Mouse (Mus musculus): ENCODE results near the gene Zfp362. TPM values are rescaled to one million over a fixed set of nuclear protein-coding genes. Genes with fewer than 3 reads are reported as not detected.

Zfp362 gene
- total RNA-seq, 1 experiment from 2014 or later, result 8.5 TPM

- peak; percentile 74 to 81 for ATAC-seq (replicated peaks in 1 of 2; ENCODE audit: insufficient read depth in 1 of 2, low FRiP score in 2 of 2, low TSS enrichment in 1 of 2, low read depth in 1 of 2, poor library complexity in 2 of 2, severe bottlenecking in 2 of 2)
Measured at GRCm38 (mm10) chr4:128776568-128777289, 29.1 kb downstream of the Zfp362 start.

DNA sequence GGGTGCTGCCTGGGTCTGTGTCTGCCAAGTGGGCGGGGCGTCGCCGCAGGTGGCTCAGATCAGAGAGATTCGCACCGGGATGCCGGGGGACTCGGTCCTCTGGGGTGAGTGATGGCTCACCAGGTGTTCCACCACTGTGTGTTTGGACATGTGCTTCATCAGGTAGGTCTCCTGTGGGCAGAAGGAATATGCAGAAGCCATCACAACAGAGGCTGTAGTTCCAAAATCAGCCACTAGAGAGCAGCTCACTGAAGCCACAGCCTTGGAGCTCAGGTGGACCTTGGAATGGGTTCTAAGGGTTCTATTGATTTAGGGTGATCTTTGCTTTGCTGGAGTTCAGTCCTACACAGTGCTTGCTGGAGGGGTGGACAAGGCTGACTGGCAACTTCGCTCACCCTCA lies 31.4 kb downstream of the Zfp362 start:
- ATAC-seq (replicated peaks in 1 of 2; ENCODE audit: insufficient read depth in 1 of 2, low FRiP score in 2 of 2, low TSS enrichment in 1 of 2, low read depth in 1 of 2, poor library complexity in 2 of 2, severe bottlenecking in 2 of 2), result no peak

- ATAC-seq (replicated peaks in 1 of 2; ENCODE audit: insufficient read depth in 1 of 2, low FRiP score in 2 of 2, low TSS enrichment in 1 of 2, low read depth in 1 of 2, poor library complexity in 2 of 2, severe bottlenecking in 2 of 2), result no peak
Measured at GRCm38 (mm10) chr4:128773820-128774219, 32.0 kb downstream of the Zfp362 start.

- ATAC-seq (replicated peaks in 1 of 2; ENCODE audit: insufficient read depth in 1 of 2, low FRiP score in 2 of 2, low TSS enrichment in 1 of 2, low read depth in 1 of 2, poor library complexity in 2 of 2, severe bottlenecking in 2 of 2), result no peak
Measured at GRCm38 (mm10) chr4:128770698-128771097, 35.1 kb downstream of the Zfp362 start.

DNA sequence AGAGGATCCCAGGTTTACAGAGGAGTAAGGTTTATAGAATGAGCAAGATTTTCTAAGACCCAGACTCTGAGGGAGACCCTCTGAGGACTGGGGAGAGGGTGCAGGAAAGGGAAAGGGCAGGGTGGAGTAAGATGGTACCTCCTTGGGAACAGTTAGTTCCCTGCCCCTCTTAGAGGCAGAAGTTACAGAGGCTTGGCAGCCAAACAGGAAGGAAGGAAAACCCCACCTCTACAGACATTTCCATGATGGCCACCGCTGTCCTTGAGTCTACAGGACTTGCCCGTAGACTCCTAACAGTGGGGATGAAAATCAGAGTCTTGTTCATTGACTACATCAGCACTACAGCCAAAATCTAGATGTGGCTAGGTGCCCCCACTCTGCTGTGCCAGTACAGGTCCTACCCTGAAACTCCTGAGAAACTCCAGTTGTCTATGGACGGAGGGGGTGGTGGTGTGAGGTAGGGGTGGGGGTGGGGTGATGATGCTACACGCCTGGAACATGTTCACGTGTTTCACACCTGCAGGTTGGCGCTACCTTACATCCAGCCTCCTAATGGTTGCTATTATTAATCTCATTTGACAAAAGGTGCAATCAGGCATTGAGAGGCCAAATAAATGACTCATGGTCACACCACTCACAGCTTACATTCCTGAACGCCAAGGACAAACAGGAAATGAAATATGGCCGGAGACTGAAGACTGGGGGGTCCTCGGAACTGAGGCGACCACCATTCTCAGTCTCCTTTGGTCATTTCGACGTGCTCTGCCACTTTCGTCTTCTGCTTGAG lies 36.1 kb downstream of the Zfp362 start:
- ATAC-seq (replicated peaks in 1 of 2; ENCODE audit: insufficient read depth in 1 of 2, low FRiP score in 2 of 2, low TSS enrichment in 1 of 2, low read depth in 1 of 2, poor library complexity in 2 of 2, severe bottlenecking in 2 of 2), result no peak

GRCm38 (mm10) chr4:128768120-128768519 lies 37.7 kb downstream of the Zfp362 start:
- 0 out of 4 replicates have a peak, but pooled peaks of 1 of the 2 experiments have one; percentile 29 for ATAC-seq (replicated peaks in 1 of 2; ENCODE audit: insufficient read depth in 1 of 2, low FRiP score in 2 of 2, low TSS enrichment in 1 of 2, low read depth in 1 of 2, poor library complexity in 2 of 2, severe bottlenecking in 2 of 2)

- ATAC-seq (replicated peaks in 1 of 2; ENCODE audit: insufficient read depth in 1 of 2, low FRiP score in 2 of 2, low TSS enrichment in 1 of 2, low read depth in 1 of 2, poor library complexity in 2 of 2, severe bottlenecking in 2 of 2), result no peak
Measured at GRCm38 (mm10) chr4:128766929-128767328, 38.9 kb downstream of the Zfp362 start.

- no peak for ATAC-seq (replicated peaks in 1 of 2; ENCODE audit: insufficient read depth in 1 of 2, low FRiP score in 2 of 2, low TSS enrichment in 1 of 2, low read depth in 1 of 2, poor library complexity in 2 of 2, severe bottlenecking in 2 of 2)
Measured at GRCm38 (mm10) chr4:128760029-128760428, 45.8 kb downstream of the Zfp362 start.

- no peak for ATAC-seq (replicated peaks in 1 of 2; ENCODE audit: insufficient read depth in 1 of 2, low FRiP score in 2 of 2, low TSS enrichment in 1 of 2, low read depth in 1 of 2, poor library complexity in 2 of 2, severe bottlenecking in 2 of 2)
Measured at GRCm38 (mm10) chr4:128759214-128759613, 46.6 kb downstream of the Zfp362 start.

DNA sequence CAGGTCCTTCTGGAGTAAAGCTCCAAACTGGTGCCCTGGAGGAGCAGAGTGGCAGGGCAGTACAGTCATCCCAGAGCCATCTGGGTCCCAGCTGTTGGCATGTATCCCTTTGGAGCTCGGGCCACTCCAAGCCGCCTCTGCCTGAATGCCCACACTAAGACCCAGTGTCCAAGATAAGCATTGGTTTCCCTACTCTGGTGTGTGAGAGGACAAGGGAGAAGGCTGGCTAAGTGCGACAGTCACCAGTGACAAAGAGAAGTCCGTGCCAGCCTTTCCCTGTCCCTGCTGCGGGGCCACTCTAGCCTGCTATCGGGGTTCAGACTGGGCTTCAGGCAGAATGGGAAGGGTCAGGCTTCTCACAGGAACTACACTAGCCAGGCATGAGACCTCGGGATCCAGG lies 49.9 kb downstream of the Zfp362 start:
- no peak for ATAC-seq (replicated peaks in 1 of 2; ENCODE audit: insufficient read depth in 1 of 2, low FRiP score in 2 of 2, low TSS enrichment in 1 of 2, low read depth in 1 of 2, poor library complexity in 2 of 2, severe bottlenecking in 2 of 2)

DNA sequence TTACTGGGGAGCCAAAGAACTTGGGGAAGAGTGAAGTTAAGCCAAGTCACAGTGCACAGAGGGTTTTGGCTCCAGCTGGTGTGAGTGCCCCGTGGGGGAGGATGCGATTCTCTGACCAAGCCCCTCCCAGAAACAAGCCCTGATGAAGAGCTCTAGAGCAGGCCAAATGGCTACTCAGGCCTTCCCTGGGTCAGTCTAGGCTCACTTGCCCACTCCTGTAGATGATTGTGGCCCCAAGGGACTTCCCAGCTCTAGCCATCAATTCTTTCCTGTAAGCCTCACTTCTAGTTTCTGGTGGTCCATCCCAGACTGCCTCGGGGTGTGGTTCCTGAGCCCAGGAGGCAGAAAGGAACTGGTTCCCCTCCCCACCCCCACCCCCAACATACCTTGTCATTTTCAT lies 50.8 kb downstream of the Zfp362 start, which contains the start of gene A3galt2:
Gene A3galt2, plus strand, starts transcription at position 301 of the 400 bp plus-strand sequence.
- ATAC-seq (replicated peaks in 1 of 2; ENCODE audit: insufficient read depth in 1 of 2, low FRiP score in 2 of 2, low TSS enrichment in 1 of 2, low read depth in 1 of 2, poor library complexity in 2 of 2, severe bottlenecking in 2 of 2), result no peak

GRCm38 (mm10) chr4:128753571-128753970 lies 52.3 kb downstream of the Zfp362 start:
- ATAC-seq (replicated peaks in 1 of 2; ENCODE audit: insufficient read depth in 1 of 2, low FRiP score in 2 of 2, low TSS enrichment in 1 of 2, low read depth in 1 of 2, poor library complexity in 2 of 2, severe bottlenecking in 2 of 2), result no peak

GRCm38 (mm10) chr4:128752031-128752757 lies 53.7 kb downstream of the Zfp362 start:
- no peak for ATAC-seq (replicated peaks in 1 of 2; ENCODE audit: insufficient read depth in 1 of 2, low FRiP score in 2 of 2, low TSS enrichment in 1 of 2, low read depth in 1 of 2, poor library complexity in 2 of 2, severe bottlenecking in 2 of 2)

DNA sequence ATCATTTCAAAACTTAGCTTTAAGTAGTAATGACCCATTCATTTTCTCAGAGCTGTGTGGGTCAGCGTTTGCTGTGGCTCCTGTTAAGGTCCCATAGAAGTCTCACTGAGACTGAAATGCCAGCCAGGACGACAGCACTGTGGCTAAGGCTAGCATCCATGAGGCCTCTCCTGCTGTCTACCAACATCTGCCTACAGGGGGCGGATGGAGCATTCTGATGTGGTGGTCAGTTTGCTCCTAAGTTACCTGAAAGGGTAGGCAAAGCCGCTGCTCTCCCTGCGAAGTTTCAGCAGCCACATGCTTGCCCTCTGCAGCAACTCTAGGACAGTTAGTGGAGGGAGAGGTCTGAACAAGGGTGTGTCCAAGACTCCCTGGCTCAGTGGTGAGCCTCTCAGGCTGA lies 54.8 kb downstream of the Zfp362 start:
- ATAC-seq (replicated peaks in 1 of 2; ENCODE audit: insufficient read depth in 1 of 2, low FRiP score in 2 of 2, low TSS enrichment in 1 of 2, low read depth in 1 of 2, poor library complexity in 2 of 2, severe bottlenecking in 2 of 2), result no peak

DNA sequence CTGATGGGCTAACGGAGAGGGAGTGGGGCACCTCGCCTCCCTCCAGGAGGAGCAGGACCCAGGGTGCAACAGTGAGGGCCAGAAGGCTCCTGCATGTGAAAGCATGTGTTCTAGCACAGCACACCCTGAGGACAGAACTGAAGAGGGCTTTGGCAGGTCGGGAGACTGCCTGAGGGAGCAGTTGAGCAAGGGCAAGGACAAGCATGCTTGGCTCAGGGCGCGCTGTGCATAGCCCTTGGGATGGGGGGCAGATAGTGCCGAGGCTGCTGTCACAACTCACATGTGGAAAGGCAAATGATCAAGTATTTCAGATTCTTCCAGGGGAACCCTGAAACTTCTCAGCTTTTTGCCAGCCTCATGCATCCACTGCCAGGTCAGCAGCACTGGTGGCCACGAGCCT lies 57.5 kb downstream of the Zfp362 start:
- no peak for ATAC-seq (replicated peaks in 1 of 2; ENCODE audit: insufficient read depth in 1 of 2, low FRiP score in 2 of 2, low TSS enrichment in 1 of 2, low read depth in 1 of 2, poor library complexity in 2 of 2, severe bottlenecking in 2 of 2)

DNA sequence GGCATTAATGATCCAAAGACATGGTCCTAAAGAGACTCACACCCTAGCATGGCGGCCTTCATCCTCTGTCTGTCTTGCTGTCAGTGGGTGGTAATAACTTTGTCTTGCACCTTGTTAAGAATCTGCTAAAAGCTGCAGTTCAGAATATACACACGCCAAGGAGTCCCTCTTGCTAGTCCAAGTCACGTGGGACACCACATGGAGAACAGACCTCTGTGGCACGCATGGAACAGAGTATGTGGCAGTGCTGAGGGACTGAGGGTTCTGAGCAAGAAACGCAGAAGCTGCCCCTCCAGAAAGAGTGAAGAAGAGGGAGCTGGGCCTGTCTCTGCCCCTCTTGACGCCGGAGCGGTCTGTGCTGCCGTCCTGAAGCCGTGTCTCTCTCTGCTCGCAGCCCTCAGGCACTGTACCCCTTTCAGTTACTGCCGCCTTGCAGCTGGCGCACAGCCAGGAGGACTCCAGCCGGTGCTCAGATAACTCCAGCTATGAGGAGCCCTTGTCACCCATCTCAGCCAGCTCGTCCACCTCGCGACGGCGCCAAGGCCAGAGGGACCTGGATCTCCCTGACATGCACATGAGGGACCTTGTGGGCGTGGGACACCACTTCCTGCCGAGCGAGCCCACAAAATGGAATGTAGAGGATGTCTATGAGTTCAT lies 58.1 kb downstream of the Zfp362 start:
- ATAC-seq (replicated peaks in 1 of 2; ENCODE audit: insufficient read depth in 1 of 2, low FRiP score in 2 of 2, low TSS enrichment in 1 of 2, low read depth in 1 of 2, poor library complexity in 2 of 2, severe bottlenecking in 2 of 2), result no peak

DNA sequence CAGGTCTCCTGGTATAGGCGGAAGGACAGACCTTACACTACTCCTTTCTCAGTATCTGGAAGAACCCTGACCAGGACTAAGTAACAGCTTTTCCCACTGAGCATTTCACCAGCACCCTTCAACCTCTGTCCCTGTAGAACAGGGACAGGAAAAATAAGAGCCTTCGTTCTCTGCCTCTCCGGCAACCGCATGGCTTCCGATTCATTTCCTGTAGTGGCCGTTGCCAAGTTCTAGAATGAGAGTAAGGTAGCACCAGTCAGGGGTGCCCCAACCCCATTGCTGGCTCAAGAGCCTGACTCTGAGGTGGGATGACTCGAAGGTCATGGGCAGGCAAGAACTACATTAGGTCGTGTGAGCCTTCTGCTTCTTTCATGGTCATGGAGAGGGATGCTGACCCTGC lies 60.7 kb downstream of the Zfp362 start:
- peak; percentile 61 to 63 for ATAC-seq (replicated peaks in 1 of 2; ENCODE audit: insufficient read depth in 1 of 2, low FRiP score in 2 of 2, low TSS enrichment in 1 of 2, low read depth in 1 of 2, poor library complexity in 2 of 2, severe bottlenecking in 2 of 2)
